Mouse (Mus musculus): ENCODE measurements around the gene Rasgef1c. TPM values are rescaled to one million over a fixed set of nuclear protein-coding genes. Genes with fewer than 3 reads are reported as not detected.

The Rasgef1c gene
- polyA plus RNA-seq, 1 experiment from 2014 or later: 0.30 TPM

DNA sequence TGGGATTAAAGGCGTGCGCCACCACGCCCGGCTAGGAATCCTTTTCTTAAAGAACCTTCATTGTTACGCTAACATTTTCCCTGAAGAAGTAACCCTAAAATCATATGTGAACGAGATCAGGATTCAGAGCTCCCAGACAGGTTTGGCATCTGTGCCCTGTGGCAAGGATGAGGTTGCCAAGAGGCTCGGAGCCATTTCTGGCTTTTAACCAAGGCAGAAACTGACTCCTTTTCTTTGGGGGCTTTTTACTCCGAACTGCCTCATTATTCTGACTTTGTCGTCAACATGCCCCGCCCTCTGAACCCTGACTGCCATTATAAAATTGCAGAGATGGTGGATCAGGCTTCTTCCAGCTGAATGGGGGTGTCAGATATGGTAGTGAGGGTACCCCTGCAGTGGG is 106.1 kb downstream of the Rasgef1c start:
- WGBS: 77% methylated on average over 10 of the region's 10 CpGs
- Histone ChIP-seq H3K9ac (replicated peaks; ENCODE audit: low read length) (no peak overlapping the region), H3K36me3 (ENCODE audit: insufficient read depth, low read length) (no peaks in the 10 kb centered on the region), H3K27me3 (ENCODE audit: insufficient read depth, low read length) (no peaks in the 10 kb centered on the region), H3K4me2 (replicated peaks; ENCODE audit: low read depth, low read length) (no peak overlapping the region), H3K4me3 (ENCODE audit: low read length) (no peak overlapping the region), H3K4me1 (ENCODE audit: insufficient read depth, low read length) (no peaks in the 10 kb centered on the region), H3K9me3 (ENCODE audit: low read length) (no peaks in the 10 kb centered on the region), H3K27ac (ENCODE audit: low read length) (no peak overlapping the region)
- no peak for ATAC-seq (ENCODE audit: low FRiP score, low TSS enrichment)

DNA sequence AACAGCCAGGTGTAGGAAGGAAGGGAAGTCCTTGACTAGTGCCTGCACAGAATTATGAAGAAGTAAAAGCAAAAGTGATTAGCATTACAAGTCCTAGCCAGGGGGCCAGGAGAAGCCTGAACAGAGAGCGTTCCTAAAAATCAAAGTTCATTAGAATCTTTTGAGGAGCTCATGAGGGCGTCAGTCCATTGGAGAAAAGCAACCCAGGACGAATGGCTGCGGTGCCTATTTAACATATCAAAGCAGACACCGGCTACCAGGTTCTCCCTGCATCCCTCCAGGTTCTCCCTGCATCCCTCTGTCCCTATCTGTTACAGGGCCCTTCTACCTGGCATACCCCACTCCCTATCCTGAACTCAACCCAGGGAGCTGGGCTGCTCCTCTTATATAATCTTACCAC is 106.6 kb downstream of the Rasgef1c start:
- no peaks in the 10 kb centered on the region for H3K4me1 ChIP-seq (ENCODE audit: insufficient read depth, low read length)
- H3K9ac ChIP-seq (replicated peaks; ENCODE audit: low read length): no peak overlapping the region
- no peak for ATAC-seq (ENCODE audit: low FRiP score, low TSS enrichment)
- no peak overlapping the region for H3K27ac ChIP-seq (ENCODE audit: low read length)
- no peaks in the 10 kb centered on the region for H3K36me3 ChIP-seq (ENCODE audit: insufficient read depth, low read length)
- 33% methylated on average over 5 of the region's 5 CpGs for WGBS
- H3K27me3 ChIP-seq (ENCODE audit: insufficient read depth, low read length): no peaks in the 10 kb centered on the region
- H3K4me3 ChIP-seq (ENCODE audit: low read length): no peak overlapping the region
- H3K9me3 ChIP-seq (ENCODE audit: low read length): no peaks in the 10 kb centered on the region
- no peak overlapping the region for H3K4me2 ChIP-seq (replicated peaks; ENCODE audit: low read depth, low read length)

DNA sequence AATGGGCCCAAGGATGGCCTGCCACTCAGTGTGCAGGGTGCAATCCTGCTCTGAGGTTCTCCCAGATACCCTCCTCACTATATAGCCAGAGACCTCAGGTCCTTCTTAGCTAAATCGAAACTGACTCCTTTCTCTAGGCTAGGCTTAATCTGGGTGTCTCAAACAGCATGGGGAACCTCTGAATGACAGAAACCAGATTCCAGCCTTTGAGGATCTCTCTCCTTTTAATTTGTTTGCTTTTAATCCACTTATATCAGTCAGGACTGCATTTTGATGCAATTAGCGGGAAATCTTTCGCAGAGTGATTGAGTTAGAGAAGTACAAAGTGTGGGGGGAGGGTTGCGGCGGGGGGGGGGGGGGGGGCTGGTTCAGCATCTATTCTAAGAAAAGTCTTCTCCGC is 111.4 kb downstream of the Rasgef1c start:
- no peak for ATAC-seq (ENCODE audit: low FRiP score, low TSS enrichment)
- Histone ChIP-seq H3K27me3 (ENCODE audit: insufficient read depth, low read length) (no peaks in the 10 kb centered on the region), H3K9me3 (ENCODE audit: low read length) (no peaks in the 10 kb centered on the region), H3K4me1 (ENCODE audit: insufficient read depth, low read length) (no peaks in the 10 kb centered on the region), H3K36me3 (ENCODE audit: insufficient read depth, low read length) (no peaks in the 10 kb centered on the region), H3K4me3 (ENCODE audit: low read length) (no peak overlapping the region), H3K27ac (ENCODE audit: low read length) (no peak overlapping the region), H3K4me2 (replicated peaks; ENCODE audit: low read depth, low read length) (no peak overlapping the region), H3K9ac (replicated peaks; ENCODE audit: low read length) (no peak overlapping the region)
- 86% methylated on average over 6 of the region's 6 CpGs for WGBS

DNA sequence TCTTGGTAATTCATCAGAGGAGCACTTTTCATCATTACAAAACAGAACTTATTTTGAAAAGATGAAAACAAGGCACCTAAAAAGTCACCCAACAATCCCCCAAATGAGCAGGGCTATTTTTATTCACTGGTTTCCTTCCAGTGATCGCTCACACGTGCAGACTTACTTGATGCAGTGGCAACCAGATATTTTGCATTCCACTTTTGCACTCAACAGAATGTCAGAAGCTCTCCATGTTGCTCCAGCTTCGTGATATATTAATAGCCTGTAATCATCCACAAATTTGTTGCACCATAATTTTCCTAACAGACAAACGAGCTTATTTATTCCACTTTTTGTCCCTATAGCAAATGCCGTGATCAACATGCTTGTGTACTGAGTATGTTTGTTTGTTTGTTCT is 114.9 kb downstream of the Rasgef1c start:
- Histone ChIP-seq H3K4me2 (replicated peaks; ENCODE audit: low read depth, low read length) (no peak overlapping the region), H3K4me3 (ENCODE audit: low read length) (no peak overlapping the region), H3K9me3 (ENCODE audit: low read length) (no peaks in the 10 kb centered on the region), H3K36me3 (ENCODE audit: insufficient read depth, low read length) (no peaks in the 10 kb centered on the region), H3K27me3 (ENCODE audit: insufficient read depth, low read length) (no peaks in the 10 kb centered on the region), H3K4me1 (ENCODE audit: insufficient read depth, low read length) (no peaks in the 10 kb centered on the region), H3K27ac (ENCODE audit: low read length) (no peak overlapping the region), H3K9ac (replicated peaks; ENCODE audit: low read length) (no peak overlapping the region)
- 75% methylated on average over 5 of the region's 5 CpGs for WGBS
- no peak for ATAC-seq (ENCODE audit: low FRiP score, low TSS enrichment)

DNA sequence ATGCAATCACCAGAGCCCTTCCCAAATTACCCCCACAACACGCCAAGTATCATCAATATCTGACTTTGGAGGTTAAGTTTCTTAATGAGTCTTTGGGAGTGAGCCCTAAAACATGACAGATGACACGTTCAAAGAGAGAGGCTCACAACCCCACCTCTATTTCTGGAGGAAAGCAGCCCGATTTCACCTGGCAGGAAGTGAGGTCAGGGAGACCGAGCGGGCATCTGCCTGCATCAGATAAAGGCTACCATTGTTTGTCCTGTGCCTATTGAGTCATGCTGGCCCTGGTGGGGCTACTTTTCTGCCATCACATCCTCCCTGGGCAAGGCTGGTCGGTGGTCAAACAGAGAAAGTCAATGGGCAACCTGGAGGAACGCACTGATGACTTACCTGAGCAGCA is 115.9 kb downstream of the Rasgef1c start:
- Histone ChIP-seq H3K4me3 (ENCODE audit: low read length) (no peak overlapping the region), H3K4me1 (ENCODE audit: insufficient read depth, low read length) (no peaks in the 10 kb centered on the region), H3K9me3 (ENCODE audit: low read length) (no peaks in the 10 kb centered on the region), H3K27me3 (ENCODE audit: insufficient read depth, low read length) (no peaks in the 10 kb centered on the region), H3K4me2 (replicated peaks; ENCODE audit: low read depth, low read length) (no peak overlapping the region), H3K27ac (ENCODE audit: low read length) (no peak overlapping the region), H3K9ac (replicated peaks; ENCODE audit: low read length) (no peak overlapping the region), H3K36me3 (ENCODE audit: insufficient read depth, low read length) (no peaks in the 10 kb centered on the region)
- no peak for ATAC-seq (ENCODE audit: low FRiP score, low TSS enrichment)
- WGBS: 66% methylated on average over 7 of the region's 7 CpGs

DNA sequence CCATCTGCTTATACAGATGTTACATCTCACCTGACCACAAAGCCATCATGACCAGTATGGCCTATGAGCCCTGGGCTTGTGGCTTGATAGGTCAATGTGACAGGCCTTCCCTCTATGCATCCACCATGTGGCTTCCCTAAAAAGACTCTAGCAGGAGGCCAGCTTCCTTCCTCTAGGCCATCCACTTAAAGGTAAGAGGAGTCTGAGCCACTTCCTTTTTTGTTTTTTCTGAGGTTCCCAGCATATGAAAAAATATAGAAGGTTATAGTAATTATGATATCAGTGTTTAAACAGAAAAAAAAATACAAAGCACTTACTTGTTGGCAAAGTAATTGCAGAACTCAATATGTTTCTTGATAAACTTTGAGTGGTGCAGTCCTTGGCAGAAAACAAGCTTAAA is 117.2 kb downstream of the Rasgef1c start:
- Histone ChIP-seq H3K36me3 (ENCODE audit: insufficient read depth, low read length) (no peaks in the 10 kb centered on the region), H3K27ac (ENCODE audit: low read length) (no peak overlapping the region), H3K27me3 (ENCODE audit: insufficient read depth, low read length) (no peaks in the 10 kb centered on the region), H3K9me3 (ENCODE audit: low read length) (no peaks in the 10 kb centered on the region), H3K4me2 (replicated peaks; ENCODE audit: low read depth, low read length) (no peak overlapping the region), H3K4me1 (ENCODE audit: insufficient read depth, low read length) (no peaks in the 10 kb centered on the region), H3K4me3 (ENCODE audit: low read length) (no peak overlapping the region), H3K9ac (replicated peaks; ENCODE audit: low read length) (no peak overlapping the region)
- no peak for ATAC-seq (ENCODE audit: low FRiP score, low TSS enrichment)

DNA sequence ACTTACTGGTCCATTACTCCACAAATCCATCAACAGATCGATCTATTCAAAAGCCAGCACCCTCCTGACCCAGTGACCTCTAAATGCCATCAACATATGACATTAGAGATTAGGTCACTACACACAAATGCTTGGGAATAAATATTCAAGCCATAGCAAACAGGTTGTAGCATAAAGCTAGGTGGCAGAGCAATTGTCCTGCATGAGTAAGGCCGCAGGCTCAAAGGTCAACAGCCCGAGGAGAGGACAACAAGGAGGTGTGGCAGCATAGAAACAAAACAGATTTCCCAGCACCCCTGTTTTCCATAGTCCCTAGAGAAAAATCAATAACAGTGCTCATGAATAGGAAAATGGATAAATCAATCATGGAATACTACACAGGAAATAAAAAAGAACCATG is 120.5 kb downstream of the Rasgef1c start:
- 69% methylated on average over 3 of the region's 3 CpGs for WGBS
- no peak for ATAC-seq (ENCODE audit: low FRiP score, low TSS enrichment)
- H3K9me3 ChIP-seq (ENCODE audit: low read length): no peaks in the 10 kb centered on the region

DNA sequence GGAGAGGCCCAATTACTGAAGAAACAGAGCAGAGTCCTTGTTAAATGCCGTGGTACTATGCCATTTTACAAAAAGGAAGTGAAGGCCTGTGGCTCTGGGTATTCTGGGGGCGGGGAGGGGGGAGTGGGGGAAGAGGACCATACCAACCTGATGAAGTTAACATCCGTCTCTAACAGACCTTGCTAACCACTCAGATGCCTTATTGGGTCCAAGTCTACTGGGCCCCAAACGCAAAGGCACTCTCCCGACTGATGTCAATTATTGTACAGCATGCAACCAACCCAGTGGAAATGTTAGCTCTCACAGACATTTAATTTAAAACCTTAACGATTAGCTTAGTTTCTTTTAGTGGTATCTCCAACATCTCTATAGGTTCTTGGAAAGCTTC is 122.8 kb downstream of the Rasgef1c start:
- no peak overlapping the region for H3K27ac ChIP-seq (ENCODE audit: low read length)
- H3K9me3 ChIP-seq (ENCODE audit: low read length): no peaks in the 10 kb centered on the region
- H3K9ac ChIP-seq (replicated peaks; ENCODE audit: low read length): 0 out of 2 replicates have a peak overlapping the region, but pooled peaks have one; percentile 99
- H3K36me3 ChIP-seq (ENCODE audit: insufficient read depth, low read length): no peaks in the 10 kb centered on the region
- ATAC-seq (ENCODE audit: low FRiP score, low TSS enrichment): peak; percentile 40; the same call in 1 of the 2 replicates
- H3K4me1 ChIP-seq (ENCODE audit: insufficient read depth, low read length): peaks cover 18% of the 10 kb centered on the region
- H3K4me2 ChIP-seq (replicated peaks; ENCODE audit: low read depth, low read length): peak overlapping the region; percentile 89
- WGBS: 45% methylated on average over 6 of the region's 6 CpGs
- no peaks in the 10 kb centered on the region for H3K27me3 ChIP-seq (ENCODE audit: insufficient read depth, low read length)
- H3K4me3 ChIP-seq (ENCODE audit: low read length): peak overlapping the region; percentile 91

More for the DNA sequence above, 120.5 kb downstream of the Rasgef1c start:
- H3K36me3 ChIP-seq (ENCODE audit: insufficient read depth, low read length): no peaks in the 10 kb centered on the region
- H3K4me2 ChIP-seq (replicated peaks; ENCODE audit: low read depth, low read length): no peak overlapping the region
- H3K4me3 ChIP-seq (ENCODE audit: low read length): no peak overlapping the region
- no peaks in the 10 kb centered on the region for H3K27me3 ChIP-seq (ENCODE audit: insufficient read depth, low read length)
- H3K4me1 ChIP-seq (ENCODE audit: insufficient read depth, low read length): peaks cover 14% of the 10 kb centered on the region
- H3K9ac ChIP-seq (replicated peaks; ENCODE audit: low read length): no peak overlapping the region
- H3K27ac ChIP-seq (ENCODE audit: low read length): no peak overlapping the region

DNA sequence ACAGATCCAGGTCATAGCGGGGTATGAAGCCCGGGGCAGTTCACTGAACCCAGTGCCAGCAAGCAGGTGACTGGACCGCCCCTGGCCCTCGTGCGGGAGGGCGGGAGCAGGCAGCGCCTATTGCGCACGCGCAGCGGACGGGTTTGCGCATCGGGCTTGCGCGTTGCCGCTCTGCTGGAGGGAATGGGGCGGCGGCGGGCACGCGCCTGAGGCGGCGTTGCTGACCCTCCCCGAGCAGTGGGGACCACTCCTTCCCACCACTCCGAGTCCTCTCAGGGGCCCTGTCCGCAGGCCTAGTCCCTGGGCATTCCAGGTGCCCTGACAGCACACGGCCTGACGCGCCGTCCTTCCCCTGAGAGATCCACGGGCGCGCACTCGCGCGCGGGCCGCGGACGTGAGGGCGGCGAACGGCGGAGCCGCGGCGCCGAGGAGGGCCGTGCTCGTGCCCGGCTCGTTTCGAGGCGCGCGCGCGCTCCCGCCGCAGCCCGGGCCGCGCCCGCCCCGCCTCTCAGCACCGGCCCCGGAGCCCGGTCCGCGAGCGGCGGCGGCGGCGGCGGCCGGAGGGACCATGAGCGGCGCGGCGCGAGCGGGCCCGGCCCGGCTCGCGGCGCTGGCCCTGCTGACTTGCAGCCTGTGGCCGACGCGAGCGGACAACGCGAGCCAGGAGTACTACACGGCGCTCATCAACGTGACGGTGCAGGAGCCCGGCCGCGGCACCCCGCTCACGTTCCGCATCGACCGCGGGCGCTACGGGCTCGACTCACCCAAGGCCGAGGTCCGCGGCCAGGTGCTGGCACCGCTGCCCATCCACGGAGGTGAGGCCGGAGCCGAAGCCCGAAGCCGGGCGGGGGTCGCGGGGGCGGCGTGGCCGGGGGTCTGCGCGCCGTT is 123.4 kb downstream of the Rasgef1c start, which contains the start of gene Rnf130:
Rnf130 (plus strand) TSS at position 514 of the 888 bp plus-strand sequence.
- Histone ChIP-seq H3K27me3 (ENCODE audit: insufficient read depth, low read length) (no peaks in the 10 kb centered on the region), H3K36me3 (ENCODE audit: insufficient read depth, low read length) (no peaks in the 10 kb centered on the region), H3K4me2 (replicated peaks; ENCODE audit: low read depth, low read length) (peak within 1 kb of the TSS; percentile 89), H3K9me3 (ENCODE audit: low read length) (no peaks in the 10 kb centered on the region), H3K9ac (replicated peaks; ENCODE audit: low read length) (peak within 1 kb of the TSS; percentile 99), H3K27ac (ENCODE audit: low read length) (peak within 1 kb of the TSS; percentile 92), H3K4me3 (ENCODE audit: low read length) (peak within 1 kb of the TSS; percentile 91), H3K4me1 (ENCODE audit: insufficient read depth, low read length) (peaks cover 18% of the 10 kb centered on the region)
- under 1% methylated on average over 85 of the region's 129 CpGs for WGBS
- peak; percentile 94 for ATAC-seq (ENCODE audit: low FRiP score, low TSS enrichment)
